Mouse (Mus musculus): Measurements from ENCODE around the gene Cfap77. TPM values are rescaled to one million over a fixed set of nuclear protein-coding genes. Genes with fewer than 3 reads are reported as not detected.
A peak's percentile ranks its signal among the peaks of the same experiment; 100 is the strongest.

The Cfap77 gene
- polyA plus RNA-seq, 1 experiment from 2014 or later: 0.18 TPM

- no peak for ATAC-seq (replicated peaks; ENCODE audit: extremely low read depth, insufficient read depth, low FRiP score)
Observed at GRCm38 (mm10) chr2:28945388-28945787, 109.5 kb downstream of the Cfap77 start.

GRCm38 (mm10) chr2:28943666-28944516, 111.0 kb downstream of the Cfap77 start:
- no peaks in the 10 kb centered on the region for H3K4me1 ChIP-seq (ENCODE audit: control insufficient read depth, insufficient read depth, low read length)
- ATAC-seq (replicated peaks; ENCODE audit: extremely low read depth, insufficient read depth, low FRiP score): no peak
- WGBS: 57% methylated on average over 30 of the region's 30 CpGs
- 0 out of 2 replicates have a peak, but pooled peaks cover 5% of the 10 kb centered on the region for H3K27me3 ChIP-seq (ENCODE audit: control insufficient read depth, insufficient read depth, low read length)
- no peak overlapping the region for H3K9ac ChIP-seq (ENCODE audit: low read length)
- H3K9me3 ChIP-seq (replicated peaks; ENCODE audit: control insufficient read depth, low read length): no peaks in the 10 kb centered on the region
- H3K4me3 ChIP-seq (ENCODE audit: low read length): no peak overlapping the region
- H3K36me3 ChIP-seq (ENCODE audit: control insufficient read depth, insufficient read depth): no peaks in the 10 kb centered on the region
- H3K27ac ChIP-seq (ENCODE audit: low read length): no peak overlapping the region
- no peak overlapping the region for H3K4me2 ChIP-seq (ENCODE audit: low read depth, low read length)

More at GRCm38 (mm10) chr2:28945388-28945787, 109.5 kb downstream of the Cfap77 start:
- H3K9me3 ChIP-seq (replicated peaks; ENCODE audit: control insufficient read depth, low read length): no peaks in the 10 kb centered on the region
- H3K36me3 ChIP-seq (ENCODE audit: control insufficient read depth, insufficient read depth): no peaks in the 10 kb centered on the region
- H3K9ac ChIP-seq (ENCODE audit: low read length): no peak overlapping the region
- no peaks in the 10 kb centered on the region for H3K4me1 ChIP-seq (ENCODE audit: control insufficient read depth, insufficient read depth, low read length)
- no peak overlapping the region for H3K4me2 ChIP-seq (ENCODE audit: low read depth, low read length)
- no peak overlapping the region for H3K4me3 ChIP-seq (ENCODE audit: low read length)
- H3K27me3 ChIP-seq (ENCODE audit: control insufficient read depth, insufficient read depth, low read length): 0 out of 2 replicates have a peak, but pooled peaks cover 8% of the 10 kb centered on the region
- WGBS: 69% methylated on average over 6 of the region's 6 CpGs
- no peak overlapping the region for H3K27ac ChIP-seq (ENCODE audit: low read length)

GRCm38 (mm10) chr2:28938997-28939396, 115.9 kb downstream of the Cfap77 start:
- no peak overlapping the region for H3K27ac ChIP-seq (ENCODE audit: low read length)
- no peak for ATAC-seq (replicated peaks; ENCODE audit: extremely low read depth, insufficient read depth, low FRiP score)
- WGBS: 45% methylated on average over 7 of the region's 7 CpGs
- H3K27me3 ChIP-seq (ENCODE audit: control insufficient read depth, insufficient read depth, low read length): no peaks in the 10 kb centered on the region; the same call in 1 of the 2 replicates
- no peak overlapping the region for H3K4me2 ChIP-seq (ENCODE audit: low read depth, low read length)
- no peak overlapping the region for H3K9ac ChIP-seq (ENCODE audit: low read length)
- H3K4me3 ChIP-seq (ENCODE audit: low read length): no peak overlapping the region
- H3K4me1 ChIP-seq (ENCODE audit: control insufficient read depth, insufficient read depth, low read length): no peaks in the 10 kb centered on the region
- no peaks in the 10 kb centered on the region for H3K9me3 ChIP-seq (replicated peaks; ENCODE audit: control insufficient read depth, low read length)
- no peaks in the 10 kb centered on the region for H3K36me3 ChIP-seq (ENCODE audit: control insufficient read depth, insufficient read depth)

- 87% methylated on average over 3 of the region's 3 CpGs for WGBS
Observed at GRCm38 (mm10) chr2:28930571-28930970, 124.3 kb downstream of the Cfap77 start.

GRCm38 (mm10) chr2:28923912-28924311, 131.0 kb downstream of the Cfap77 start:
- H3K9ac ChIP-seq (ENCODE audit: low read length): no peak overlapping the region
- H3K36me3 ChIP-seq (ENCODE audit: control insufficient read depth, insufficient read depth): no peaks in the 10 kb centered on the region
- H3K27ac ChIP-seq (ENCODE audit: low read length): no peak overlapping the region
- H3K27me3 ChIP-seq (ENCODE audit: control insufficient read depth, insufficient read depth, low read length): peaks cover 46% of the 10 kb centered on the region
- no peak overlapping the region for H3K4me2 ChIP-seq (ENCODE audit: low read depth, low read length)
- ATAC-seq (replicated peaks; ENCODE audit: extremely low read depth, insufficient read depth, low FRiP score): no peak
- no peaks in the 10 kb centered on the region for H3K9me3 ChIP-seq (replicated peaks; ENCODE audit: control insufficient read depth, low read length)
- no peak overlapping the region for H3K4me3 ChIP-seq (ENCODE audit: low read length)
- WGBS: 1% methylated on average over 4 of the region's 4 CpGs
- H3K4me1 ChIP-seq (ENCODE audit: control insufficient read depth, insufficient read depth, low read length): no peaks in the 10 kb centered on the region

More at GRCm38 (mm10) chr2:28930571-28930970, 124.3 kb downstream of the Cfap77 start:
- Histone ChIP-seq H3K36me3 (ENCODE audit: control insufficient read depth, insufficient read depth) (no peaks in the 10 kb centered on the region), H3K4me1 (ENCODE audit: control insufficient read depth, insufficient read depth, low read length) (no peaks in the 10 kb centered on the region), H3K27me3 (ENCODE audit: control insufficient read depth, insufficient read depth, low read length) (peaks cover 4% of the 10 kb centered on the region), H3K9ac (ENCODE audit: low read length) (no peak overlapping the region), H3K4me3 (ENCODE audit: low read length) (no peak overlapping the region), H3K27ac (ENCODE audit: low read length) (no peak overlapping the region), H3K4me2 (ENCODE audit: low read depth, low read length) (no peak overlapping the region), H3K9me3 (replicated peaks; ENCODE audit: control insufficient read depth, low read length) (no peaks in the 10 kb centered on the region)
- ATAC-seq (replicated peaks; ENCODE audit: extremely low read depth, insufficient read depth, low FRiP score): no peak

GRCm38 (mm10) chr2:28919001-28919400, 135.9 kb downstream of the Cfap77 start:
- H3K4me2 ChIP-seq (ENCODE audit: low read depth, low read length): no peak overlapping the region
- H3K9ac ChIP-seq (ENCODE audit: low read length): no peak overlapping the region
- 3% methylated on average over 4 of the region's 4 CpGs for WGBS
- no peak overlapping the region for H3K27ac ChIP-seq (ENCODE audit: low read length)
- peaks cover 91% of the 10 kb centered on the region for H3K27me3 ChIP-seq (ENCODE audit: control insufficient read depth, insufficient read depth, low read length)
- no peaks in the 10 kb centered on the region for H3K9me3 ChIP-seq (replicated peaks; ENCODE audit: control insufficient read depth, low read length)
- no peaks in the 10 kb centered on the region for H3K36me3 ChIP-seq (ENCODE audit: control insufficient read depth, insufficient read depth)
- no peak for ATAC-seq (replicated peaks; ENCODE audit: extremely low read depth, insufficient read depth, low FRiP score)
- no peak overlapping the region for H3K4me3 ChIP-seq (ENCODE audit: low read length)
- H3K4me1 ChIP-seq (ENCODE audit: control insufficient read depth, insufficient read depth, low read length): no peaks in the 10 kb centered on the region

- ATAC-seq (replicated peaks; ENCODE audit: extremely low read depth, insufficient read depth, low FRiP score): no peak
- WGBS: 2% methylated on average over 73 of the region's 73 CpGs
- peaks cover 91% of the 10 kb centered on the region for H3K27me3 ChIP-seq (ENCODE audit: control insufficient read depth, insufficient read depth, low read length)
- H3K4me3 ChIP-seq (ENCODE audit: low read length): peak overlapping the region; percentile 30
- H3K4me2 ChIP-seq (ENCODE audit: low read depth, low read length): peak overlapping the region; percentile 43; the same call in 1 of the 2 replicates
- H3K36me3 ChIP-seq (ENCODE audit: control insufficient read depth, insufficient read depth): no peaks in the 10 kb centered on the region
- no peaks in the 10 kb centered on the region for H3K4me1 ChIP-seq (ENCODE audit: control insufficient read depth, insufficient read depth, low read length)
- no peaks in the 10 kb centered on the region for H3K9me3 ChIP-seq (replicated peaks; ENCODE audit: control insufficient read depth, low read length)
- no peak overlapping the region for H3K9ac ChIP-seq (ENCODE audit: low read length)
- no peak overlapping the region for H3K27ac ChIP-seq (ENCODE audit: low read length)
Observed at GRCm38 (mm10) chr2:28917518-28918361, 137.1 kb downstream of the Cfap77 start.

GRCm38 (mm10) chr2:28917156-28917517, 137.7 kb downstream of the Cfap77 start:
- H3K9me3 ChIP-seq (replicated peaks; ENCODE audit: control insufficient read depth, low read length): no peaks in the 10 kb centered on the region
- no peak overlapping the region; the same call in 1 of the 2 replicates for H3K4me3 ChIP-seq (ENCODE audit: low read length)
- no peak overlapping the region for H3K9ac ChIP-seq (ENCODE audit: low read length)
- H3K27me3 ChIP-seq (ENCODE audit: control insufficient read depth, insufficient read depth, low read length): peaks cover 90% of the 10 kb centered on the region
- H3K27ac ChIP-seq (ENCODE audit: low read length): no peak overlapping the region
- WGBS: 5% methylated on average over 11 of the region's 11 CpGs
- H3K36me3 ChIP-seq (ENCODE audit: control insufficient read depth, insufficient read depth): no peaks in the 10 kb centered on the region
- H3K4me1 ChIP-seq (ENCODE audit: control insufficient read depth, insufficient read depth, low read length): no peaks in the 10 kb centered on the region
- H3K4me2 ChIP-seq (ENCODE audit: low read depth, low read length): no peak overlapping the region
- no peak for ATAC-seq (replicated peaks; ENCODE audit: extremely low read depth, insufficient read depth, low FRiP score)

GRCm38 (mm10) chr2:28916513-28916865, 138.4 kb downstream of the Cfap77 start, which contains the start of gene Barhl1:
Barhl1 (minus strand) TSS chr2:28916668.
- Histone ChIP-seq H3K27ac (ENCODE audit: low read length) (no peak within 1 kb of the TSS), H3K9ac (ENCODE audit: low read length) (no peak within 1 kb of the TSS), H3K4me3 (ENCODE audit: low read length) (peak within 1 kb of the TSS; percentile 3), H3K4me2 (ENCODE audit: low read depth, low read length) (peak within 1 kb of the TSS; percentile 32; the same call in 1 of the 2 replicates), H3K36me3 (ENCODE audit: control insufficient read depth, insufficient read depth) (no peaks in the 10 kb centered on the region), H3K4me1 (ENCODE audit: control insufficient read depth, insufficient read depth, low read length) (no peaks in the 10 kb centered on the region), H3K27me3 (ENCODE audit: control insufficient read depth, insufficient read depth, low read length) (peaks cover 90% of the 10 kb centered on the region), H3K9me3 (replicated peaks; ENCODE audit: control insufficient read depth, low read length) (no peaks in the 10 kb centered on the region)
- 4% methylated on average over 18 of the region's 18 CpGs for WGBS
- no peak for ATAC-seq (replicated peaks; ENCODE audit: extremely low read depth, insufficient read depth, low FRiP score)
